Mouse (Mus musculus): ENCODE data around the gene Umodl1. TPM values are rescaled to one million over a fixed set of nuclear protein-coding genes. Genes with fewer than 3 reads are reported as not detected.

Gene Umodl1
- polyA plus RNA-seq, 1 experiment = 0.22 TPM

GRCm38 (mm10) chr17:30990254-30990653, 35.8 kb downstream of the Umodl1 start:
- DNase-seq (ENCODE audit: extremely low spot score in 1 of 2, low spot score in 1 of 2) = peak in 1 of 2 experiments; percentile 64

DNA sequence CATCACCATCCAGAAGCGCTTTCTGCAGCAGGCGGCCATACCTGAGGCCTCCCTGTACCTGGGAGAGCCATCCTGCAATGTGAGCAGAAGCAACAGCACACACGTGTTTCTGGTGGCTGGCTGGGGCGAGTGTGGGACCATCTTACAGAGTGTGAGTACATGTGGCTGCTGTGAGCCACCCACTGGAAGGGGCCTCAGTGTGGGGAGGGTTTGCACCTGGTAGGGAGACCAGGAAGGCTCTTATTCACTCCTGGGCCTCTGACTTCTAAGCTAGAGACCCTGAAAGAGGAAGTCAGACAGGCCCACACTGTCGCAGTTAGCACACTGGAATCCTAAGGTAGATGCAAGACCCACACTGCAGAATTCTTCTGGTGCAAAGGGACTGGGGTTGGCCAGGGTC, 41.9 kb downstream of the Umodl1 start:
- DNase-seq (ENCODE audit: extremely low spot score in 1 of 2, low spot score in 1 of 2) = no peak

GRCm38 (mm10) chr17:31000897-31001296, 46.5 kb downstream of the Umodl1 start:
- DNase-seq (ENCODE audit: extremely low spot score in 1 of 2, low spot score in 1 of 2) = no peak

DNA sequence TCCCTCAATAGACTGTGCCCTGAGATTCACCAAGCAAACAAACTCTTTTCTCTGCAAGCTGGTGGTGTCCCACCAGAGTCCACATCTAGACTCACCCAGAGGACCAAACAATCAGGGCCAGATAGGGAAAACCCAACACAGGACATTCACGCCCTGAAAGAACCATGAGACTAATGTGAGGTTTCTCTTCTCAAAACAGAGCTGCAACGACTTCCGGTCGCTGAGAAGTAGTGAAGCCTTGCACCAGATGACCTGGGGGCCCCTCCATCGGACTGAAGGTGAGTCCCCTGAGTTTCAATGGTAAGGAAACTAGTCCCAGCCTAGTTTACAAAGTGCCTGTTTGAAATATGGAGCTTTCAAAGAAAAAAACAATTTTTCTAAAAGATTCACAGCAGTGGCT, 48.2 kb downstream of the Umodl1 start:
- DNase-seq (ENCODE audit: extremely low spot score in 1 of 2, low spot score in 1 of 2) = no peak

GRCm38 (mm10) chr17:31005284-31005683, 50.8 kb downstream of the Umodl1 start:
- DNase-seq (ENCODE audit: extremely low spot score in 1 of 2, low spot score in 1 of 2) = no peak

- DNase-seq (ENCODE audit: extremely low spot score in 1 of 2, low spot score in 1 of 2) = no peak
Observed at GRCm38 (mm10) chr17:31007357-31007756, 52.9 kb downstream of the Umodl1 start.

DNA sequence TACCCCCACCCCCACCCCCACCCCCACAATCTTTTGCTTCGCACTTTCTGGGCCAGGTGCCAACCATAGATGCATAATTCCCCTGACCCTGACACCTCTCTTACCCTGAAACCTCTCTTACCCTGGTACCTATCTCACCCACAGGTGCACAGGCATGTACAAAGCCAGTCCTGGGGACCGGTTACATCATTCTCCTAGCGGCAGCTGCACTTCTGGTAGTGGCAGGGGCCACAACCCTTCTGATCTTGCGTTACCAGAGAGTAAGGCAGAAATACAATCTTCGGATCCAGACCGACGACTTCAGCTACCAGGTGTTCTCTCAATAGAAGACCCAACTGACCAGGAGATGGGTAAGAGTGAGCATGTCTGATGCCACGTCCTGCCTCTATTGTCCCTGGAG, 54.0 kb downstream of the Umodl1 start:
- no peak for DNase-seq (ENCODE audit: extremely low spot score in 1 of 2, low spot score in 1 of 2)

GRCm38 (mm10) chr17:31011551-31012394, 57.3 kb downstream of the Umodl1 start:
- DNase-seq (ENCODE audit: extremely low spot score in 1 of 2, low spot score in 1 of 2) = peak in 1 of 2 experiments; percentile 73

DNA sequence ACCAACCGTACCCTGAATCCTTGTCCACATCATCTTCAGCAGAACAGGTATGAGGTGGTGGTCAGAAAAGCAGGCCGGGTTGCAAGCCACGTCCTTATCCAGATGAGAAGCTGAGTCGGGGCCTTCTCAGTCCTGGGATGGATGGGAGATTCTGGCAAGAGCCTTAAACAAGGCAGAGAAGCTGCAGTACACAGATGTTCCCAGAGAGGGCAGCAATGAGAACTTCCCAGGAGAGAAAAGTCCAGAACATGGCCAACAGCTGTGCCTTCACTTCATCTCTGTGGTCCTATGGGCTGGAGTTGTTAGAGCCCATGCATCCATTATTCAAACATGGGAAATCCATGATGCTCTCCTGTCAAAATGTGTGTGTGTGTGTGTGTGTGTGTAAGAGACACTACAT, 63.8 kb downstream of the Umodl1 start:
- DNase-seq (ENCODE audit: extremely low spot score in 1 of 2, low spot score in 1 of 2) = peak in 1 of 2 experiments; percentile 80

GRCm38 (mm10) chr17:31019505-31019904, 65.1 kb downstream of the Umodl1 start:
- peak in 1 of 2 experiments; percentile 85 for DNase-seq (ENCODE audit: extremely low spot score in 1 of 2, low spot score in 1 of 2)

DNA sequence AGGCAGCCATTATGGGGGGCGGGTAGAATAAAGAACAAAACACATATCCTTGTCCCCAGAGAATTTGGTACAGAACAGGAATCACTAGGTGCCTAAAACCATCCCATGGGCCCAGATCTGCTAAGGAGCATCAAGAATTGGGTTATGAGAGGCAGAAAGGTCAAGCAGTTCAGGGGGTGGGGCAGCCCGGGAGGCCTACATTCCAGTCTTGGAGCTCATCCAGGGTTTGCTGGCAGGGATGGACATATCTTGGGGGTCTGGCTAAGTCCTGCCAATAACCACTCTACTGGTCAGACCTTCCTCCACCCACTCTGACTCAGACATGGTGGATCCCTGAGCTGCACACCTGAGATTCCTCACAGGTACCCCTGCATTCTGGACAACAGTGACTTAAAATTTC, 65.6 kb downstream of the Umodl1 start:
- no peak for DNase-seq (ENCODE audit: extremely low spot score in 1 of 2, low spot score in 1 of 2)

GRCm38 (mm10) chr17:31021276-31021675, 66.8 kb downstream of the Umodl1 start:
- DNase-seq (ENCODE audit: extremely low spot score in 1 of 2, low spot score in 1 of 2) = no peak

DNA sequence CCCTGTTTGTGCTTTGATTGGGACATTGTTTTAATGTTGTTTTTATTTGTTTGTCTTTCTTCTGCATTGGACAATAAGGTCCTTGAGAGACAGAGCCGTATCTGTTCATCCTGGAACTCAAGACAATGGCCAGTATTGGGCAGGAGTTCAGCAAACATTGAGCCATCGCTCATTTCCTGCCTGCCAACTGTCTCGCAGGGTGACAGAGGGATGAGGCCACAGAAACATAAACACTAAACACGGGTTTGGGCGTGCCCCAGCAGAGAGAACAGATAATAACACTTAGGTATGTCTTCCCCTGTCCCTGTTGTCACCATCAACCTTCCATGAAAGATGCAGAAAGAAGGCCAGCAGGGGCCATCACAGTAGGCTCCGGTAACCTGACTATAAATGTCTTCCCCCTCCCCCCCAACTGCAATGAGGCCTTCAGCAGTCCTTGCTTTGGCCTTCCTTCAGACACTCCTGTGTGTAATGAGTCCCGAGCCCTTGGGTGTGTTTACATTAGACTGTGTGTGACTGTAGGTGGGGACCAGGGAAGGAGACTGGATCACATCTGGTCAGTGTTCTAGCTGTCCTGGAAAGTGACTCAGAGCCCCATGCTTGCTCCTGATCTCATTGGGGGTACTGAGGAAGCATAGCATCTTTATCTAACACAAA, 69.8 kb downstream of the Umodl1 start:
- DNase-seq (ENCODE audit: extremely low spot score in 1 of 2, low spot score in 1 of 2) = no peak

GRCm38 (mm10) chr17:31024782-31025125, 70.3 kb downstream of the Umodl1 start:
- no peak for DNase-seq (ENCODE audit: extremely low spot score in 1 of 2, low spot score in 1 of 2)

GRCm38 (mm10) chr17:31026986-31027385, 72.5 kb downstream of the Umodl1 start:
- DNase-seq (ENCODE audit: extremely low spot score in 1 of 2, low spot score in 1 of 2) = no peak

- DNase-seq (ENCODE audit: extremely low spot score in 1 of 2, low spot score in 1 of 2) = peak in 1 of 2 experiments; percentile 49
Observed at GRCm38 (mm10) chr17:31027723-31028122, 73.3 kb downstream of the Umodl1 start.

GRCm38 (mm10) chr17:31028821-31029370, 74.5 kb downstream of the Umodl1 start:
- no peak for DNase-seq (ENCODE audit: extremely low spot score in 1 of 2, low spot score in 1 of 2)

- no peak for DNase-seq (ENCODE audit: extremely low spot score in 1 of 2, low spot score in 1 of 2)
Observed at GRCm38 (mm10) chr17:31029407-31029806, 75.0 kb downstream of the Umodl1 start.

DNA sequence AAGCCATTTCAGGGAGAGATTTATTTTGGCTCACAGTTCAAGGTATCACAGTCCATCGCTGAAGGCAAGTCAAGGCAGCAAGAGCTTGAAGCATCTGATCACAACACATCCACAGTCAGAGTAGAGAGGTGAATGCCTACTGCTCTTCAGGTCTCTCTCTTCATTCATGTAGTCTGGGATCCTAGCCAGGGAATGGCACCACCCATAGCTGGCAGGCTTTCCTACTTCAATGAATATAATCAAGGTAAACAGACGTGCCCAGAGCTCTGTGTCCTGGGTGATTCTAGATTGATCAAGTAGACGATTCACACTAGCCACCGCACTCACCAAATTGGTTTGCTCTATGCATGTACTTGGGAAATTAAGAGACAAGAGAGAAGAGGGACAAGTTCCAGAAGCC, 77.9 kb downstream of the Umodl1 start:
- no peak for DNase-seq (ENCODE audit: extremely low spot score in 1 of 2, low spot score in 1 of 2)

- DNase-seq (ENCODE audit: extremely low spot score in 1 of 2, low spot score in 1 of 2) = no peak
Observed at GRCm38 (mm10) chr17:31033251-31033650, 78.8 kb downstream of the Umodl1 start.

DNA sequence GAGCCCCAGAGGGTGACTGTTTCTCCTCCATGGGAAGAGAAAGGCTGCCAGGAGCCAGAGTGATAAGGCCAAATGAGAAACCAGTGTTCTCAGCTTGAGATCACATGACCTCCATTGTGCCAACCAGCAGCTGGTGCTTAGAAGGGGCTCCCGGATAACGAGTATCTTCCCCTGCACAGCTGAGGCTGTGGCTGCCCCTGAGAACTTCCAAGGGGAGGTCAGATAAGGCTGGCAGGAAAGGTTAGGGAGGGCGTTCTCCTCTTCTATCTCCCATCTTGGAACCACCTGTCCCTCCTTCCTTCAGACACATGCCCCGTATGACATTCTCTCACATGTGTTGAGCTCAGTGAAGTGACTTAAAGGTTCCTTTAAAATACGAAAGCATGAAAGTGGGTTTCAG, 79.7 kb downstream of the Umodl1 start:
- no peak for DNase-seq (ENCODE audit: extremely low spot score in 1 of 2, low spot score in 1 of 2)
